Mouse (Mus musculus) kidney, embryonic 14.5 days (tissue): ENCODE measurements around the gene Senp5. TPM values are rescaled to one million over a fixed set of nuclear protein-coding genes. Genes with fewer than 3 reads are reported as not detected.

Experiments used
- ATAC-seq: fragments of 200-750 bp; cut with Nextera tagmentation; 2 replicates; pipeline ENCODE4 v1.8.0; 2017; ENCODE audit warnings: moderate number of reproducible peaks, mild to moderate bottlenecking, moderate TSS enrichment, moderate library complexity; ENCODE audit not compliant: low FRiP score, low TSS enrichment
- H3K27ac ChIP-seq: fragments of 300-500 bp; sonication (generic); 2 replicates; pipeline ENCODE4 v1.5.1; 2014; ENCODE audit warnings: low read depth, mild to moderate bottlenecking, low read length, moderate library complexity, mixed read lengths
- H3K27me3 ChIP-seq: fragments of 300-500 bp; sonication (generic); 2 replicates; pipeline ENCODE4 v1.6.1; 2014; ENCODE audit warnings: mild to moderate bottlenecking, low read length; ENCODE audit not compliant: control insufficient read depth, insufficient read depth
- H3K36me3 ChIP-seq: fragments of 300-500 bp; sonication (generic); 2 replicates; pipeline ENCODE4 v1.6.1; 2014; ENCODE audit warnings: low read length, mixed read lengths; ENCODE audit not compliant: control insufficient read depth, insufficient read depth
- H3K4me1 ChIP-seq: fragments of 300-500 bp; sonication (generic); 2 replicates; pipeline ENCODE4 v1.6.1; 2014; ENCODE audit warnings: low read length, mixed read lengths; ENCODE audit not compliant: control insufficient read depth, insufficient read depth
- H3K4me2 ChIP-seq: fragments of 300-500 bp; sonication (generic); replicated peaks from 2 replicates; pipeline ENCODE4 v1.6.1; 2014; ENCODE audit warnings: low read depth, mild to moderate bottlenecking, low read length
- H3K4me3 ChIP-seq: fragments of 300-500 bp; sonication (generic); 2 replicates; pipeline ENCODE4 v1.5.1; 2014; ENCODE audit warnings: mild to moderate bottlenecking, low read length
- H3K9ac ChIP-seq: fragments of 300-500 bp; sonication (generic); 2 replicates; pipeline ENCODE4 v1.6.1; 2014; ENCODE audit warnings: low read depth, mild to moderate bottlenecking, low read length, moderate library complexity
- H3K9me3 ChIP-seq: fragments of 300-500 bp; sonication (generic); 2 replicates; pipeline ENCODE4 v1.6.1; 2016; ENCODE audit warnings: low read length; ENCODE audit not compliant: control insufficient read depth
- WGBS: fragments of 180-500 bp; shearing (Covaris S2); extraction: QIAGEN DNeasy Blood & Tissue Kit; methylation state at CpG from one replicate; pipeline ENCODE4 v1.1.7; 2014; 5-methylcytosine and 5-hydroxymethylcytosine counted together
- polyA plus RNA-seq: library from polyadenylated mRNA; unstranded; fragments of >200 nt; fragmentation: Nextera tagmentation; extraction: Ambion mirVana; gene quantifications from 2 replicates; pipeline ENCODE4 v1.2.1, GENCODE M21; 2014

Gene Senp5
- polyA plus RNA-seq, 1 experiment from 2014 or later: 11.6 TPM

- Histone ChIP-seq H3K4me1 (no peaks in the 10 kb centered on the region), H3K9ac (no peak overlapping the region), H3K27me3 (no peaks in the 10 kb centered on the region), H3K36me3 (peaks cover 29% of the 10 kb centered on the region), H3K4me2 (no peak overlapping the region), H3K27ac (no peak overlapping the region), H3K9me3 (no peaks in the 10 kb centered on the region), H3K4me3 (no peak overlapping the region)
- ATAC-seq: no peak
Measured at GRCm38 (mm10) chr16:31993946-31994345, 9.1 kb downstream of the Senp5 start.

DNA sequence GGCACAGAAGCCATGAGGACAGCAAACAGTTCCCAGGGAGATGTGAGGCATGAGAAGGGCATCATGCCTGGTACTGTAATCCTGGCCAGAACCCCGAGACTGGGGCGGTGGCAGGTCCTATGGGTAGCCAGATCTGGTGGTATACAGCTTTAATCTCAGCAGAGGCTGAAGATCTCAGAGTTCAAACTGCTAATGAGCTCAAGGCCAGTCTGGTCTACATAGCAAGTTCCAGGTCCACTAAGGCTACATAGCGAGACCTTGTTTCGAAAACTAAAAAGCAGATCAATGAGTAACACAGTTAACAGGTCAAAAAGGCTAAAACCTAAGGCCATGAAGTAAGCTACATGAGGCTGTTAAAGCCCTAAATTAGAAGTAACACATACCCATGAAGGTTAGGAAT is 9.9 kb downstream of the Senp5 start:
- H3K27me3 ChIP-seq: no peaks in the 10 kb centered on the region
- H3K9me3 ChIP-seq: no peaks in the 10 kb centered on the region
- ATAC-seq: no peak
- H3K36me3 ChIP-seq: peaks cover 32% of the 10 kb centered on the region
- H3K4me1 ChIP-seq: no peaks in the 10 kb centered on the region
- H3K4me2 ChIP-seq: no peak overlapping the region
- 94% methylated on average over 4 of the region's 4 CpGs for WGBS
- H3K9ac ChIP-seq: no peak overlapping the region
- H3K27ac ChIP-seq: no peak overlapping the region
- no peak overlapping the region for H3K4me3 ChIP-seq

- Histone ChIP-seq H3K36me3 (peaks cover 39% of the 10 kb centered on the region), H3K27me3 (no peaks in the 10 kb centered on the region), H3K4me2 (no peak overlapping the region), H3K9me3 (no peaks in the 10 kb centered on the region), H3K27ac (no peak overlapping the region), H3K4me3 (no peak overlapping the region), H3K4me1 (no peaks in the 10 kb centered on the region), H3K9ac (no peak overlapping the region)
- 59% methylated on average over 1 of the region's 1 CpGs for WGBS
- no peak for ATAC-seq
Measured at GRCm38 (mm10) chr16:31992039-31992438, 11.0 kb downstream of the Senp5 start.

DNA sequence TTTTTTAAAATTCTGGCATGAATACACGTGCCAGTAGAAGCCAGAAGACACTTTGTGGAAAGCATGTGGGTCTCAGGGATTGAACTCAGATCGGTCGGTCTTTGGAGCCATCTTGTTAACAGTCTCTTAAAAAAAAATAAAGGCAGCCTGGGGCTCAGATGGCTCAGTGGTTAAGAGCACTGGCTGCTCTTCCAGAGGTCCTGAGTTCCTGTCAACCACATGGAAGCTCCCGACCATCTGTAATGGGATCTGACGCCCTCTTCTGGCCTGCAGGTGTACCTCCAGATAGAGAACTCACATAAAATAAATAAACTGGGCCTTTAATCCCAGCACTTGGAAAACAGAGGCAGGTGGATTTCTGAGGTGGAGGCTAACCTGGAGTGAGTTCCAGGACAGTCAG is 22.1 kb downstream of the Senp5 start:
- Histone ChIP-seq H3K9me3 (no peaks in the 10 kb centered on the region), H3K4me3 (no peak overlapping the region), H3K27me3 (no peaks in the 10 kb centered on the region), H3K27ac (no peak overlapping the region), H3K9ac (no peak overlapping the region), H3K4me2 (no peak overlapping the region), H3K36me3 (peaks cover 41% of the 10 kb centered on the region; the same call in 1 of the 2 replicates), H3K4me1 (no peaks in the 10 kb centered on the region)
- 81% methylated on average over 5 of the region's 5 CpGs for WGBS
- no peak for ATAC-seq

GRCm38 (mm10) chr16:31979501-31979900 is 23.6 kb downstream of the Senp5 start:
- no peak overlapping the region for H3K4me3 ChIP-seq
- no peaks in the 10 kb centered on the region for H3K4me1 ChIP-seq
- H3K4me2 ChIP-seq: no peak overlapping the region
- no peak overlapping the region for H3K9ac ChIP-seq
- no peaks in the 10 kb centered on the region for H3K27me3 ChIP-seq
- no peak overlapping the region for H3K27ac ChIP-seq
- 97% methylated on average over 3 of the region's 3 CpGs for WGBS
- no peak for ATAC-seq
- H3K9me3 ChIP-seq: no peaks in the 10 kb centered on the region
- peaks cover 46% of the 10 kb centered on the region; the same call in 1 of the 2 replicates for H3K36me3 ChIP-seq

DNA sequence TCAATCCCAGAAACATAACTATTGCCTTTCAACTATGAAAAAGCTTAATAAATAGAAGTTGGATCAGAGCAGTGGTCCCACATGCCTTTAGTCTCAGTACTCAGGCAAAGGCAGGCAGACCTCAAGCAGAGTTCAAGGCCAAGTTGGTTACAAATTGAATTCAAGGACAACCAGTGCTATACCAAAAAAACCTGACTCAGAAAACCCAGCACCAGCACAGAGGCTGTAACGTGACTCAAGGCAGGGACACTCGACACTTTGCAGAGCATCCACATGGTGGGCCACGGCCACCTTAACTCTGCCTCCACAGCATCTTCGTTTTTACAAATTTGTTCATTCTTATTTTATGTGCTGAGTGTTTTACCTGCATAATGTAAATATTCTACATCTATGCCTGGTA is 27.8 kb downstream of the Senp5 start:
- no peak overlapping the region for H3K4me3 ChIP-seq
- no peak overlapping the region for H3K9ac ChIP-seq
- ATAC-seq: no peak
- no peaks in the 10 kb centered on the region for H3K4me1 ChIP-seq
- H3K9me3 ChIP-seq: no peaks in the 10 kb centered on the region
- 88% methylated on average over 4 of the region's 4 CpGs for WGBS
- H3K27me3 ChIP-seq: no peaks in the 10 kb centered on the region
- H3K36me3 ChIP-seq: peaks cover 55% of the 10 kb centered on the region; the same call in 1 of the 2 replicates
- no peak overlapping the region for H3K4me2 ChIP-seq
- H3K27ac ChIP-seq: no peak overlapping the region

- no peak overlapping the region for H3K27ac ChIP-seq
- no peak overlapping the region for H3K4me3 ChIP-seq
- ATAC-seq: no peak
- H3K27me3 ChIP-seq: no peaks in the 10 kb centered on the region
- 92% methylated on average over 7 of the region's 7 CpGs for WGBS
- H3K4me2 ChIP-seq: no peak overlapping the region
- peaks cover 74% of the 10 kb centered on the region for H3K36me3 ChIP-seq
- no peaks in the 10 kb centered on the region for H3K4me1 ChIP-seq
- H3K9ac ChIP-seq: no peak overlapping the region
- no peaks in the 10 kb centered on the region for H3K9me3 ChIP-seq
Measured at GRCm38 (mm10) chr16:31963224-31963623, 39.9 kb downstream of the Senp5 start.

DNA sequence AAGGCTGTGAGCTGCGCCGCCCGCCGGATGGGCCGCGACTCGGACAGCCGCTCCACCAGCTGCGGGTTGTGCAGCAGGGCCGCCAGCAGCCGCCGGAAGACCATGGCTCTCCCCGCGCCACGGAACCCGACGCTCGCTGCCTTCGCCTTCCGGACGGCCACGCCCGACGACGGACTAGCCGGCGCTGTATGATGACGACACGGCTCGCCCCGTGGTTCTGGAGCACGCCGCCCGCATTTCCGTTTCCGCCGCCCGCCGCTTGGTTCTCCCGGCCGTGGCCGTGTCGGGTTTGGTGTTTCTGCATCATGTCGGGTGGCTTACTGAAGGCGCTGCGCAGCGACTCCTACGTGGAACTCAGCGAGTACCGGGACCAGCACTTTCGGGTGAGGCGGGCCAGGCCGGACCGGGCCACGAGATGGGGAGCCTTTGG is 54.7 kb downstream of the Senp5 start, which contains the start of the genes 0610012G03Rik and Ncbp2:
Gene 0610012G03Rik (minus strand): TSS at position 150 of the 430 bp plus-strand sequence.
Gene Ncbp2 (plus strand): TSS at position 169 of the 430 bp plus-strand sequence.
- Histone ChIP-seq H3K27me3 (no peaks in the 10 kb centered on the region), H3K27ac (peak within 1 kb of the TSS; percentile 85), H3K9me3 (no peaks in the 10 kb centered on the region), H3K4me1 (peaks cover 16% of the 10 kb centered on the region), H3K9ac (peak within 1 kb of the TSS; percentile 94), H3K4me2 (peak within 1 kb of the TSS; percentile 87), H3K4me3 (peak within 1 kb of the TSS; percentile 74), H3K36me3 (peaks cover 11% of the 10 kb centered on the region; the same call in 1 of the 2 replicates)
- peak; percentile 94 for ATAC-seq
- WGBS: under 1% methylated on average over 55 of the region's 55 CpGs

DNA sequence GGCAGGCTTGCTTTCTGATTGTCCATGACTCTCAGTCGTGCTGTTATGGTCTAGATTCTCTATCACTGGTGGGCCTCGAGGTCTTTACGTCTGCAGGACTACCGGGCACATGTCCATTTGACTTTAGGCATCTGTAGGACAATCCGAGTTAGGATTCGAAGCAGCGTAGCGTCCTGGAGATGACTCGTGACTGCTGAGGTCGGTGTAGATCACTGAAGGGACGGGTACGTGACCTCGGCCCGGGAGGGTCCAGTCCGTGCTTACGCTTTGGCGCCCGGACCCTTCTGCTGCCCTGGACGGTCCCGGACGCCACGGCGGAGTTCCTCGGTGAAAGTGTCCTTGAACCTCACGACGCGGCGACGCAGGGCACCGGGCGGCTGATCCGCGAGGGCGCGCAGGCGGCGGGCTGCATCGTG is 55.2 kb downstream of the Senp5 start:
- Histone ChIP-seq H3K4me1 (peaks cover 16% of the 10 kb centered on the region), H3K9me3 (no peaks in the 10 kb centered on the region), H3K4me3 (peak overlapping the region; percentile 74), H3K27ac (peak overlapping the region; percentile 85), H3K4me2 (peak overlapping the region; percentile 87), H3K36me3 (peaks cover 11% of the 10 kb centered on the region; the same call in 1 of the 2 replicates), H3K9ac (peak overlapping the region; percentile 94), H3K27me3 (no peaks in the 10 kb centered on the region)
- peak; percentile 76 for ATAC-seq
- WGBS: 1% methylated on average over 38 of the region's 38 CpGs
